Mouse (Mus musculus) intestine, postnatal 0 days (tissue): ENCODE results near the gene Pcgf2. TPM values are rescaled to one million over a fixed set of nuclear protein-coding genes. Genes with fewer than 3 reads are reported as not detected.
"Not testable (repeated sequence)": the region's sequence is repeated elsewhere in the genome, so short reads cannot be mapped to it uniquely, and the experiment has no call there.

Experiments used
- ATAC-seq: fragments of 200-750 bp; cut with Nextera tagmentation; 2 replicates; pipeline ENCODE4 v1.8.0; 2017; ENCODE audit warnings: mild to moderate bottlenecking, moderate TSS enrichment, moderate library complexity
- H3K27ac ChIP-seq: fragments of 300-500 bp; sonication (generic); 2 replicates; pipeline ENCODE4 v1.5.1; 2014; ENCODE audit warnings: mild to moderate bottlenecking, low read depth, low read length, moderate library complexity
- H3K27me3 ChIP-seq: fragments of 300-500 bp; sonication (generic); replicated peaks from 2 replicates; pipeline ENCODE4 v1.6.1; 2014; ENCODE audit warnings: low read length, mixed read lengths; ENCODE audit not compliant: control insufficient read depth, insufficient read depth
- H3K36me3 ChIP-seq: fragments of 300-500 bp; sonication (generic); 2 replicates; pipeline ENCODE4 v1.6.1; 2014; ENCODE audit warnings: mild to moderate bottlenecking, moderate library complexity; ENCODE audit not compliant: control insufficient read depth, insufficient read depth
- H3K4me1 ChIP-seq: fragments of 300-500 bp; sonication (generic); replicated peaks from 2 replicates; pipeline ENCODE4 v1.6.1; 2014; ENCODE audit warnings: antibody characterized with exemption, low read length, mixed read lengths; ENCODE audit not compliant: control insufficient read depth, insufficient read depth
- H3K4me2 ChIP-seq: fragments of 300-500 bp; sonication (generic); replicated peaks from 2 replicates; pipeline ENCODE4 v1.6.1; 2014; ENCODE audit warnings: low read depth, mild to moderate bottlenecking, moderate library complexity
- H3K4me3 ChIP-seq: fragments of 300-500 bp; sonication (generic); 2 replicates; pipeline ENCODE4 v1.5.1; 2014; ENCODE audit warnings: low read depth, low read length
- H3K9ac ChIP-seq: fragments of 300-500 bp; sonication (generic); 2 replicates; pipeline ENCODE4 v1.6.1; 2014; ENCODE audit warnings: mild to moderate bottlenecking, low read depth, low read length
- H3K9me3 ChIP-seq: fragments of 300-500 bp; sonication (generic); 2 replicates; pipeline ENCODE4 v1.6.1; 2016; ENCODE audit warnings: mixed run types; ENCODE audit not compliant: control insufficient read depth
- CTCF ChIP-seq: sonication (generic); IDR thresholded peaks from 2 replicates; pipeline ENCODE4 v1.5.1; 2016; ENCODE audit warnings: low read depth, mild to moderate bottlenecking, control low read depth, antibody characterized with exemption, moderate library complexity
- WGBS: fragments of 180-500 bp; shearing (Covaris S2); extraction: QIAGEN DNeasy Blood & Tissue Kit; methylation state at CpG from one replicate; pipeline ENCODE4 v1.1.7; 2014; 5-methylcytosine and 5-hydroxymethylcytosine counted together
- polyA plus RNA-seq: library from polyadenylated mRNA; unstranded; fragments of >200 nt; fragmentation: Nextera tagmentation; extraction: Ambion mirVana; gene quantifications from 2 replicates; pipeline ENCODE4 v1.2.1, GENCODE M21; 2015

The Pcgf2 gene
- polyA plus RNA-seq, 1 experiment from 2014 or later, result 8.9 TPM

- H3K27me3 ChIP-seq, result no peaks in the 10 kb centered on the region
- peaks cover 4% of the 10 kb centered on the region for H3K4me1 ChIP-seq
- no peaks in the 10 kb centered on the region for H3K9me3 ChIP-seq
- peak overlapping the region; percentile 97 for H3K27ac ChIP-seq
- no peaks in the 10 kb centered on the region for H3K36me3 ChIP-seq
- WGBS, result under 1% methylated on average over 54 of the region's 78 CpGs
- no peak for TF ChIP-seq CTCF
- H3K4me3 ChIP-seq, result peak overlapping the region; percentile 63
- H3K4me2 ChIP-seq, result peak overlapping the region; percentile 96
- peak; percentile 72 for ATAC-seq
- H3K9ac ChIP-seq, result peak overlapping the region; percentile 87
These were observed 40.1 kb downstream of the Pcgf2 start for GRCm38 (mm10) chr11:97659990-97660714.

GRCm38 (mm10) chr11:97659267-97659989, 40.9 kb downstream of the Pcgf2 start:
- Histone ChIP-seq H3K27ac (peak overlapping the region; percentile 97), H3K9ac (peak overlapping the region; percentile 87), H3K4me1 (peaks cover 4% of the 10 kb centered on the region), H3K36me3 (no peaks in the 10 kb centered on the region), H3K4me2 (peak overlapping the region; percentile 96), H3K9me3 (no peaks in the 10 kb centered on the region), H3K27me3 (no peaks in the 10 kb centered on the region), H3K4me3 (peak overlapping the region; percentile 63)
- no peak for ATAC-seq
- TF ChIP-seq CTCF, result no peak
- 6% methylated on average over 13 of the region's 13 CpGs for WGBS

DNA sequence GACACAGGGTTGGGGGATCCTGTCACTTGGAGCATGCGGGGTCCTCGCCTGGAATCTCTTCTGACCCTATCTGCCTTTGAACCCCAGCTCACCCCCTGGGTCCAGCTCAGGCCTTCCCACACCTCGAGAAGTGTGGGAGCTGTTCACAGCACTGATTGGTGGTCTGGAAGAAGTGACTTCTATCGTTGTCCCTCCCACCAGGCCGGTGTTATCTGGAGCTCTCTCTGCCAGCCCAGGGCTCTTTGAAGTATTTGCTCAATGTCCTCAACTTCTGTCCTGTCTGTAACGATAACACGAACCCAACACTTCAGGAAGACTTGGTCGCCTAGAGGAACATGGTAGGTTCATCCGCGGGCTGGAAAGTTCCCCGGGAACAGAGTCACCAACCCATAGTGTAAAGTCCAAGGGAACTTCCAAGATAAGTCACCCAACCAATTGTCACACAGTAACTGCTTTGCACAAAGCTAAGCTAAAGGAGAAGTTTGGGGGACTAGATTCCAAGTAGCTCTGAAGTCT, 41.5 kb downstream of the Pcgf2 start:
- Histone ChIP-seq H3K27me3 (no peaks in the 10 kb centered on the region), H3K4me1 (peaks cover 4% of the 10 kb centered on the region), H3K9me3 (no peaks in the 10 kb centered on the region), H3K36me3 (no peaks in the 10 kb centered on the region), H3K27ac (peak overlapping the region; percentile 97), H3K4me3 (peak overlapping the region; percentile 63; the same call in 1 of the 2 replicates), H3K9ac (peak overlapping the region; percentile 87; the same call in 1 of the 2 replicates), H3K4me2 (peak overlapping the region; percentile 96)
- 35% methylated on average over 11 of the region's 11 CpGs for WGBS
- TF ChIP-seq CTCF, result no peak
- ATAC-seq, result peak; percentile 14

GRCm38 (mm10) chr11:97657967-97658366, 42.3 kb downstream of the Pcgf2 start:
- H3K4me3 ChIP-seq, ATAC-seq, H3K4me1 ChIP-seq, H3K27me3 ChIP-seq, H3K9me3 ChIP-seq, H3K27ac ChIP-seq, H3K9ac ChIP-seq, H3K36me3 ChIP-seq: not testable (repeated sequence)
- 90% methylated on average over 6 of the region's 6 CpGs for WGBS
- 0 out of 2 replicates have a peak overlapping the region, but pooled peaks have one; percentile 96 for H3K4me2 ChIP-seq

DNA sequence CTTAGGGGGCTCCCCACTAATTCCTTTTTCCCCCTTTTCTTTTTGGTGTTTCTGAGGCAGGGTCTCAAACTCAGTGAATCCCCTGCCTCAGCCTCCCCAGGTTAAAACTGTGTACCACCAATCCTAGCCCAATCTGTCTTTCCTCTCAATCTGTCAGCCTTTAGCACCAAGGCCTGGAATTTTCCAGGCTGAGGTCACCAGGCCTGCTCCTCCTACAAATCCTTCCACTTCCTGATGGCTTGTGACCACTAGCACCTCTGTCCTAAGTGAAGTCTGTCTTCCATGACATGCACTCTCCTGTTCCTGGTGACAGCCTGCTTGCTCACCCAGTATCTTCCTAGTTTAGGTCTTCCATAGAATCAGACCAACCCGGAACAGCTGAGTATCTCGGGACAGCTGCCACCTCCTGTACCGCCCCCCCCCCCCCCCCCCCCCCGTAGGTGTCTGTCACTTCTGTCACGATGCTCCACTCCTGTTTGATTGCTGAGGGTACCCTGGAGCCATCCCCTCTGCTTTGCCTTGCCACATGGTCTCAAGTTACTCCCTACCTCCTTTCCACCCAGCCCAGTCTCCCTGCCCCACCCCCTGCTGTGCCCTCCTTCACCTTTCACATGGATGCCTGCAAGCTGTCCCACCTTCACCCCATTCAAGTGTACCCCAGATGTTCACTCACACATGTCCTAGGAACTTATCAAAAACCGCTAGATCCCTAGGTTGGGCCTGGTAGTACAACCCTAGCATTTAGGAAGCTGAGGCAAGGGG, 42.9 kb downstream of the Pcgf2 start:
- Histone ChIP-seq H3K9me3 (no peaks in the 10 kb centered on the region), H3K27me3 (no peaks in the 10 kb centered on the region), H3K36me3 (no peaks in the 10 kb centered on the region), H3K4me3 (no peak overlapping the region), H3K9ac (no peak overlapping the region), H3K4me1 (peaks cover 4% of the 10 kb centered on the region), H3K4me2 (no peak overlapping the region), H3K27ac (no peak overlapping the region)
- WGBS, result 43% methylated on average over 6 of the region's 6 CpGs
- TF ChIP-seq CTCF, result no peak
- ATAC-seq, result no peak
